Mouse (Mus musculus) heart, postnatal 36 days (tissue): ENCODE measurements around the gene Hnrnpll. TPM values are rescaled to one million over a fixed set of nuclear protein-coding genes. Genes with fewer than 3 reads are reported as not detected.

Experiments
- total RNA-seq, 2 experiments: library from RNA; stranded (reverse); gene quantifications; 2 replicates each; pipeline ENCODE4 v1.2.3; 2021

Gene Hnrnpll
- total RNA-seq, 2 experiments from 2014 or later, result 21.0 to 24.5 TPM

Other genes with a start within 250 kb of the Hnrnpll start
- gene Atl2, start 166.2 kb downstream of the Hnrnpll start, total RNA-seq, result 10 to 100 TPM; 29.5 to 34.2 TPM
- 10 to 100 TPM; 15.0 to 16.8 TPM for gene Galm, start 65.1 kb upstream of the Hnrnpll start, total RNA-seq
- 10 to 100 TPM; 30.6 to 44.4 TPM for gene Srsf7, start 145.0 kb upstream of the Hnrnpll start, total RNA-seq
- not detected for gene Ttc39d, start 145.1 kb upstream of the Hnrnpll start, total RNA-seq
- gene Gemin6, start 162.1 kb upstream of the Hnrnpll start, total RNA-seq, result 1 to 10 TPM; 4.3 to 5.5 TPM
- 10 to 100 TPM; 14.7 TPM for gene Morn2, start 227.9 kb upstream of the Hnrnpll start, total RNA-seq
- gene Dhx57, start 228.1 kb upstream of the Hnrnpll start, total RNA-seq, result 1 to 10 TPM; 5.8 to 6.9 TPM
- under 1 TPM in 1 of 2 experiments, not detected in 1; 0.46 TPM for gene Arhgef33, start 245.1 kb upstream of the Hnrnpll start, total RNA-seq